Mouse (Mus musculus): ENCODE results near the gene Camk2g.

DNA sequence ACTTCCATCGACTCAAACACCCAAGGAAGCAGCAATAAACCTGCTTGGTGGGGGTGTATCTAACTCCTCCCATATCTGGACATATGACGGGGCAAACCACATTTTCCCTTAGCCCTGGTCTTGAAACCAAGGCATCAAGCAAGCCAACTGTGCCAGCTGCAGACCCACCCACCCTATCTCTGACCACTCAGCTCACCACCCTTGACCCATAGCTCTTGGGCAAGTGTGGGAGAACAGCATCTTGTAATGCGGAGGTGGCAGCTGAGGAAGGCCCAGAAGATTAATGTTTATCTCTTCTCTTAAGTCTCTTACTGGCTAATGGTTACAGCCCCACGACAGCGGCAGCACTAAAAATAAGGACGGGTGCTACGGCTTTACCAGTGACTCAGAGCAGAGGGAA lies 11.0 kb downstream of the Camk2g start:
- TF ChIP-seq POLR2A (IDR thresholded peaks at IDR 0.05; ENCODE audit: borderline replicate concordance, insufficient read depth, low read length) (no peak), CTCF (IDR thresholded peaks at IDR 0.05; ENCODE audit: borderline replicate concordance, insufficient read depth, low read depth, low read length) (no peak)
